Mouse (Mus musculus): ENCODE measurements around the gene Kcmf1. TPM values are rescaled to one million over a fixed set of nuclear protein-coding genes. Genes with fewer than 3 reads are reported as not detected.

Gene Kcmf1
- polyA plus RNA-seq, 1 experiment = 150 TPM

GRCm38 (mm10) chr6:72882661-72883458 lies 16.9 kb downstream of the Kcmf1 start:
- Histone ChIP-seq H3K4me3 (ENCODE audit: insufficient read depth, low read length) (no peak overlapping the region), H3K4me1 (ENCODE audit: control insufficient read depth, insufficient read depth, low read length) (peaks cover 15% of the 10 kb centered on the region), H3K27ac (ENCODE audit: insufficient read depth, low read length) (0 out of 2 replicates have a peak overlapping the region, but pooled peaks have one; percentile 9)
- TF ChIP-seq CTCF (IDR thresholded peaks at IDR 0.05; ENCODE audit: borderline replicate concordance, insufficient read depth, low read length) = no peak

- H3K4me1 ChIP-seq (ENCODE audit: control insufficient read depth, insufficient read depth, low read length) = peaks cover 14% of the 10 kb centered on the region
- no peak overlapping the region for H3K4me3 ChIP-seq (ENCODE audit: insufficient read depth, low read length)
- TF ChIP-seq POLR2A (IDR thresholded peaks at IDR 0.05; ENCODE audit: low read depth, low read length) = no peak
- TF ChIP-seq CTCF (IDR thresholded peaks at IDR 0.05; ENCODE audit: borderline replicate concordance, insufficient read depth, low read length) = no peak
- H3K27ac ChIP-seq (ENCODE audit: insufficient read depth, low read length) = no peak overlapping the region
These were observed 17.6 kb downstream of the Kcmf1 start for GRCm38 (mm10) chr6:72882222-72882621.

- TF ChIP-seq POLR2A (IDR thresholded peaks at IDR 0.05; ENCODE audit: low read depth, low read length) = no peak
- no peak for TF ChIP-seq CTCF (IDR thresholded peaks at IDR 0.05; ENCODE audit: borderline replicate concordance, insufficient read depth, low read length)
- Histone ChIP-seq H3K27ac (ENCODE audit: insufficient read depth, low read length) (peak overlapping the region; percentile 17; the same call in 1 of the 2 replicates), H3K4me1 (ENCODE audit: control insufficient read depth, insufficient read depth, low read length) (peaks cover 14% of the 10 kb centered on the region), H3K4me3 (ENCODE audit: insufficient read depth, low read length) (no peak overlapping the region)
These were observed 18.2 kb downstream of the Kcmf1 start for GRCm38 (mm10) chr6:72881619-72881979.

GRCm38 (mm10) chr6:72880913-72881618 lies 18.7 kb downstream of the Kcmf1 start:
- Histone ChIP-seq H3K4me3 (ENCODE audit: insufficient read depth, low read length) (no peak overlapping the region), H3K27ac (ENCODE audit: insufficient read depth, low read length) (peak overlapping the region; percentile 17; the same call in 1 of the 2 replicates), H3K4me1 (ENCODE audit: control insufficient read depth, insufficient read depth, low read length) (peaks cover 14% of the 10 kb centered on the region)
- TF ChIP-seq POLR2A (IDR thresholded peaks at IDR 0.05; ENCODE audit: low read depth, low read length) (no peak), CTCF (IDR thresholded peaks at IDR 0.05; ENCODE audit: borderline replicate concordance, insufficient read depth, low read length) (no peak)

GRCm38 (mm10) chr6:72876629-72877028 lies 23.1 kb downstream of the Kcmf1 start:
- TF ChIP-seq POLR2A (IDR thresholded peaks at IDR 0.05; ENCODE audit: low read depth, low read length) (no peak), CTCF (IDR thresholded peaks at IDR 0.05; ENCODE audit: borderline replicate concordance, insufficient read depth, low read length) (no peak)
- Histone ChIP-seq H3K4me3 (ENCODE audit: insufficient read depth, low read length) (no peak overlapping the region), H3K4me1 (ENCODE audit: control insufficient read depth, insufficient read depth, low read length) (peaks cover 7% of the 10 kb centered on the region), H3K27ac (ENCODE audit: insufficient read depth, low read length) (no peak overlapping the region)

- Histone ChIP-seq H3K4me3 (ENCODE audit: insufficient read depth, low read length) (no peak overlapping the region), H3K27ac (ENCODE audit: insufficient read depth, low read length) (no peak overlapping the region), H3K4me1 (ENCODE audit: control insufficient read depth, insufficient read depth, low read length) (peaks cover 10% of the 10 kb centered on the region)
- TF ChIP-seq CTCF (IDR thresholded peaks at IDR 0.05; ENCODE audit: borderline replicate concordance, insufficient read depth, low read length) = no peak
- no peak for TF ChIP-seq POLR2A (IDR thresholded peaks at IDR 0.05; ENCODE audit: low read depth, low read length)
These were observed 26.4 kb downstream of the Kcmf1 start for GRCm38 (mm10) chr6:72873338-72873737.

- Histone ChIP-seq H3K4me3 (ENCODE audit: insufficient read depth, low read length) (no peak overlapping the region), H3K4me1 (ENCODE audit: control insufficient read depth, insufficient read depth, low read length) (peaks cover 14% of the 10 kb centered on the region), H3K27ac (ENCODE audit: insufficient read depth, low read length) (peak overlapping the region; percentile 21; the same call in 1 of the 2 replicates)
- TF ChIP-seq CTCF (IDR thresholded peaks at IDR 0.05; ENCODE audit: borderline replicate concordance, insufficient read depth, low read length) (no peak), POLR2A (IDR thresholded peaks at IDR 0.05; ENCODE audit: low read depth, low read length) (no peak)
These were observed 27.5 kb downstream of the Kcmf1 start for GRCm38 (mm10) chr6:72872276-72872675.

- TF ChIP-seq CTCF (IDR thresholded peaks at IDR 0.05; ENCODE audit: borderline replicate concordance, insufficient read depth, low read length) = no peak
- TF ChIP-seq POLR2A (IDR thresholded peaks at IDR 0.05; ENCODE audit: low read depth, low read length) = no peak
- H3K4me3 ChIP-seq (ENCODE audit: insufficient read depth, low read length) = no peak overlapping the region
- no peak overlapping the region for H3K27ac ChIP-seq (ENCODE audit: insufficient read depth, low read length)
- peaks cover 14% of the 10 kb centered on the region for H3K4me1 ChIP-seq (ENCODE audit: control insufficient read depth, insufficient read depth, low read length)
These were observed 30.2 kb downstream of the Kcmf1 start for GRCm38 (mm10) chr6:72869601-72870000.

GRCm38 (mm10) chr6:72868688-72869087 lies 31.1 kb downstream of the Kcmf1 start:
- Histone ChIP-seq H3K27ac (ENCODE audit: insufficient read depth, low read length) (no peak overlapping the region), H3K4me1 (ENCODE audit: control insufficient read depth, insufficient read depth, low read length) (peaks cover 14% of the 10 kb centered on the region), H3K4me3 (ENCODE audit: insufficient read depth, low read length) (no peak overlapping the region)
- TF ChIP-seq POLR2A (IDR thresholded peaks at IDR 0.05; ENCODE audit: low read depth, low read length) = no peak
- TF ChIP-seq CTCF (IDR thresholded peaks at IDR 0.05; ENCODE audit: borderline replicate concordance, insufficient read depth, low read length) = no peak

GRCm38 (mm10) chr6:72867746-72868145 lies 32.0 kb downstream of the Kcmf1 start:
- Histone ChIP-seq H3K4me1 (ENCODE audit: control insufficient read depth, insufficient read depth, low read length) (peaks cover 12% of the 10 kb centered on the region), H3K4me3 (ENCODE audit: insufficient read depth, low read length) (no peak overlapping the region), H3K27ac (ENCODE audit: insufficient read depth, low read length) (no peak overlapping the region)
- no peak for TF ChIP-seq CTCF (IDR thresholded peaks at IDR 0.05; ENCODE audit: borderline replicate concordance, insufficient read depth, low read length)
- no peak for TF ChIP-seq POLR2A (IDR thresholded peaks at IDR 0.05; ENCODE audit: low read depth, low read length)

Measured in embryonic fibroblast, embryonic 13.5 days (primary cell).